Mouse (Mus musculus): ENCODE results near the gene Scamp4. TPM values are rescaled to one million over a fixed set of nuclear protein-coding genes. Genes with fewer than 3 reads are reported as not detected.

The Scamp4 gene
- total and polyA plus RNA-seq, 3 experiments: 18.5 to 89.9 (median 33.2) TPM

GRCm38 (mm10) chr10:80610116-80610785 lies 7.6 kb downstream of the Scamp4 start:
- TF ChIP-seq NELFE (IDR thresholded peaks at IDR 0.05; ENCODE audit: low read depth, low read length) (no peak), ELF1 (IDR thresholded peaks at IDR 0.05; ENCODE audit: low read depth, low read length) (no peak), HCFC1 (IDR thresholded peaks at IDR 0.05; ENCODE audit: low read depth, low read length) (no peak), MXI1 (IDR thresholded peaks at IDR 0.05; ENCODE audit: low read depth, low read length) (no peak), CHD2 (IDR thresholded peaks at IDR 0.05; ENCODE audit: low read length) (no peak), KAT2A (IDR thresholded peaks at IDR 0.05; ENCODE audit: insufficient replicate concordance, low read length) (no peak), EP300 (IDR thresholded peaks at IDR 0.05; ENCODE audit: low read length) (no peak), MAZ (IDR thresholded peaks at IDR 0.05; ENCODE audit: low read depth, low read length) (no peak), SMC3 (IDR thresholded peaks at IDR 0.05; ENCODE audit: low read depth, low read length) (no peak), CHD1 (IDR thresholded peaks at IDR 0.05; ENCODE audit: low read depth, low read length) (no peak), MAFK (IDR thresholded peaks at IDR 0.05; ENCODE audit: insufficient replicate concordance, low read length) (no peak), IRF4 (IDR thresholded peaks at IDR 0.05; ENCODE audit: low read depth, low read length) (no peak), E2F4 (IDR thresholded peaks at IDR 0.05; ENCODE audit: insufficient replicate concordance, low read depth, low read length) (no peak), RAD21 (IDR thresholded peaks at IDR 0.05; ENCODE audit: low read depth, low read length) (no peak)
- Histone ChIP-seq H3K4me1 (ENCODE audit: control insufficient read depth in 1 of 2, insufficient read depth in 2 of 2) (peaks cover 15 to 60% of the 10 kb centered on the region in 2 experiments), H3K27ac (ENCODE audit: insufficient read depth, low read depth) (peak overlapping the region; percentile 8; the same call in 1 of the 2 replicates), H3K27me3 (replicated peaks) (no peaks in the 10 kb centered on the region), H3K9me3 (replicated peaks; ENCODE audit: low read length) (no peaks in the 10 kb centered on the region), H3K4me2 (ENCODE audit: insufficient read depth, low read depth, poor library complexity, severe bottlenecking) (no peak overlapping the region), H3K4me3 (replicated peaks in 1 of 3; ENCODE audit: low read depth in 2 of 3, low read length in 2 of 3, poor library complexity in 1 of 3) (no peak overlapping the region), H3K79me2 (replicated peaks; ENCODE audit: control insufficient read depth, extremely low read depth, insufficient read depth, poor library complexity, severe bottlenecking) (peaks cover 14% of the 10 kb centered on the region), H3K9ac (ENCODE audit: insufficient read depth, low read depth) (no peak overlapping the region), H3K36me3 (replicated peaks in 1 of 2; ENCODE audit: control insufficient read depth in 1 of 2, insufficient read depth in 1 of 2, low read length in 1 of 2) (peaks cover 70 to 90% of the 10 kb centered on the region in 2 experiments)
- dilution Hi-C loops (cut with MboI; ENCODE audit: extremely low pct_ligation_motif_present, extremely low pct_unique_long_range_greater_than_20kb, low sequenced_read_pairs): no loop called here
- DNase-seq (ENCODE audit: extremely low read depth): no peak
- in situ Hi-C loops (cut with MboI; ENCODE audit: low pct_ligation_motif_present, low pct_unique_long_range_greater_than_20kb, low sequenced_read_pairs): loop anchor here (5.0 kb wide), 1 partner anchor 72 kb away; no protein-coding TSS in a partner anchor

- Histone ChIP-seq H3K4me3 (replicated peaks in 1 of 3; ENCODE audit: low read depth in 2 of 3, low read length in 2 of 3, poor library complexity in 1 of 3) (no peak overlapping the region), H3K9me3 (replicated peaks; ENCODE audit: low read length) (no peaks in the 10 kb centered on the region), H3K36me3 (replicated peaks in 1 of 2; ENCODE audit: control insufficient read depth in 1 of 2, insufficient read depth in 1 of 2, low read length in 1 of 2) (peaks cover 78 to 93% of the 10 kb centered on the region in 2 experiments), H3K9ac (ENCODE audit: insufficient read depth, low read depth) (no peak overlapping the region), H3K27ac (ENCODE audit: insufficient read depth, low read depth) (no peak overlapping the region), H3K79me2 (replicated peaks; ENCODE audit: control insufficient read depth, extremely low read depth, insufficient read depth, poor library complexity, severe bottlenecking) (peaks cover 6% of the 10 kb centered on the region), H3K4me2 (ENCODE audit: insufficient read depth, low read depth, poor library complexity, severe bottlenecking) (no peak overlapping the region), H3K4me1 (ENCODE audit: control insufficient read depth in 1 of 2, insufficient read depth in 2 of 2) (peaks cover 15 to 59% of the 10 kb centered on the region in 2 experiments), H3K27me3 (replicated peaks) (no peaks in the 10 kb centered on the region)
- TF ChIP-seq NRF1 (IDR thresholded peaks at IDR 0.05; ENCODE audit: low read depth, low read length): no peak
- TF ChIP-seq KAT2A (IDR thresholded peaks at IDR 0.05; ENCODE audit: insufficient replicate concordance, low read length): no peak
- TF ChIP-seq MAZ (IDR thresholded peaks at IDR 0.05; ENCODE audit: low read depth, low read length): no peak
- TF ChIP-seq RAD21 (IDR thresholded peaks at IDR 0.05; ENCODE audit: low read depth, low read length): peak; percentile 58
- TF ChIP-seq MYC (IDR thresholded peaks at IDR 0.05; ENCODE audit: low read depth, low read length): 0 out of 2 replicates have a peak, but pooled peaks have one; percentile 21
- peak; percentile 79 to 94 for TF ChIP-seq CTCF (conservative IDR thresholded peaks at IDR 0.05 in 1 of 2, IDR thresholded peaks at IDR 0.05 in 1 of 2; ENCODE audit: low read depth in 2 of 2, low read length in 2 of 2)
- TF ChIP-seq SMC3 (IDR thresholded peaks at IDR 0.05; ENCODE audit: low read depth, low read length): peak; percentile 74
- TF ChIP-seq JUND (conservative IDR thresholded peaks at IDR 0.05; ENCODE audit: low read depth, low read length): no peak
- no peak for TF ChIP-seq TCF12 (IDR thresholded peaks at IDR 0.05; ENCODE audit: low read depth, low read length)
- no peak for TF ChIP-seq ZNF384 (IDR thresholded peaks at IDR 0.05; ENCODE audit: low read depth, low read length)
- peak; percentile 52 for DNase-seq (ENCODE audit: extremely low read depth)
- in situ Hi-C loops (cut with MboI; ENCODE audit: low pct_ligation_motif_present, low pct_unique_long_range_greater_than_20kb, low sequenced_read_pairs): loop anchor here (5.0 kb wide), 1 partner anchor 71 kb away; no protein-coding TSS in a partner anchor
- dilution Hi-C loops (cut with MboI; ENCODE audit: extremely low pct_ligation_motif_present, extremely low pct_unique_long_range_greater_than_20kb, low sequenced_read_pairs): no loop called here
These were observed 8.4 kb downstream of the Scamp4 start for GRCm38 (mm10) chr10:80611024-80611423.
